Mouse (Mus musculus) limb, embryonic 14.5 days (tissue): ENCODE measurements around the gene Slc6a17. TPM values are rescaled to one million over a fixed set of nuclear protein-coding genes. Genes with fewer than 3 reads are reported as not detected.

Experiments
- ATAC-seq: fragments of 200-750 bp; cut with Nextera tagmentation; 2 replicates; pipeline ENCODE4 v1.8.0; 2017; ENCODE audit warnings: low read depth, moderate number of reproducible peaks, moderate TSS enrichment; ENCODE audit not compliant: low FRiP score
- DNase-seq: peaks from one replicate; pipeline ENCODE4 v3.0.0-alpha.2; 2015; ENCODE audit warnings: low spot score
- H3K27ac ChIP-seq: fragments of 300-500 bp; sonication (generic); replicated peaks from 2 replicates; pipeline ENCODE4 v1.5.1; 2014; ENCODE audit warnings: low read depth, mild to moderate bottlenecking, low read length, moderate library complexity, mixed read lengths
- H3K27me3 ChIP-seq: fragments of 300-500 bp; sonication (generic); 2 replicates; pipeline ENCODE4 v1.6.1; 2014; ENCODE audit warnings: low read length, mixed read lengths; ENCODE audit not compliant: control insufficient read depth, insufficient read depth
- H3K36me3 ChIP-seq: fragments of 300-500 bp; sonication (generic); 2 replicates; pipeline ENCODE4 v1.6.1; 2014; ENCODE audit warnings: mild to moderate bottlenecking, low read length, moderate library complexity, mixed read lengths; ENCODE audit not compliant: control insufficient read depth, insufficient read depth
- H3K4me1 ChIP-seq: fragments of 300-500 bp; sonication (generic); 2 replicates; pipeline ENCODE4 v1.6.1; 2014; ENCODE audit warnings: antibody characterized with exemption, low read length, mixed read lengths; ENCODE audit not compliant: control insufficient read depth, insufficient read depth
- H3K4me2 ChIP-seq: fragments of 300-500 bp; sonication (generic); replicated peaks from 2 replicates; pipeline ENCODE4 v1.6.1; 2014; ENCODE audit warnings: low read depth, mild to moderate bottlenecking, low read length, moderate library complexity; ENCODE audit not compliant: severe bottlenecking
- H3K4me3 ChIP-seq: fragments of 300-500 bp; sonication (generic); replicated peaks from 2 replicates; pipeline ENCODE4 v1.5.1; 2014; ENCODE audit warnings: low read length
- H3K9ac ChIP-seq: fragments of 300-500 bp; sonication (generic); 2 replicates; pipeline ENCODE4 v1.6.1; 2014; ENCODE audit warnings: mild to moderate bottlenecking, low read depth, low read length, moderate library complexity; ENCODE audit not compliant: severe bottlenecking
- H3K9me3 ChIP-seq: fragments of 300-500 bp; sonication (generic); 2 replicates; pipeline ENCODE4 v1.6.1; 2016; ENCODE audit warnings: low read length; ENCODE audit not compliant: control insufficient read depth
- POLR2A ChIP-seq: fragments of 200-500 bp; IDR thresholded peaks from 2 replicates; pipeline ENCODE4 v1.8.0; 2012; ENCODE audit warnings: inconsistent platforms, mild to moderate bottlenecking, moderate library complexity, borderline replicate concordance; ENCODE audit not compliant: insufficient read depth, insufficient read length; ENCODE audit errors: extremely low read depth
- WGBS: fragments of 180-500 bp; shearing (Covaris S2); extraction: QIAGEN DNeasy Blood & Tissue Kit; methylation state at CpG from one replicate; pipeline ENCODE4 v1.1.7; 2014; 5-methylcytosine and 5-hydroxymethylcytosine counted together
- polyA plus RNA-seq, 2 experiments: library from polyadenylated mRNA; depleted of rRNA in 1 of 2; stranded (reverse) in 1 of 2; unstranded in 1 of 2; fragments of >200 nt; fragmentation: Nextera tagmentation in 1 of 2; extraction: Ambion mirVana in 1 of 2; gene quantifications; 2 replicates each; pipeline versions ENCODE4 v1.2.1 to v1.2.3; 2012 to 2014

The Slc6a17 gene
- polyA plus RNA-seq, 2 experiments, result 6.4 to 18.2 TPM

- H3K36me3 ChIP-seq, result no peaks in the 10 kb centered on the region
- no peaks in the 10 kb centered on the region for H3K27me3 ChIP-seq
- no peak overlapping the region for H3K4me3 ChIP-seq
- 27% methylated on average over 3 of the region's 3 CpGs for WGBS
- no peaks in the 10 kb centered on the region for H3K9me3 ChIP-seq
- peaks cover 4% of the 10 kb centered on the region for H3K4me1 ChIP-seq
- DNase-seq (no peak), ATAC-seq (no peak)
- H3K27ac ChIP-seq, result no peak overlapping the region
- no peak for TF ChIP-seq POLR2A
- H3K4me2 ChIP-seq, result no peak overlapping the region
- H3K9ac ChIP-seq, result no peak overlapping the region
These were observed 40.9 kb upstream of the Slc6a17 start for GRCm38 (mm10) chr3:107558740-107559139.

GRCm38 (mm10) chr3:107554842-107555241 lies 37.0 kb upstream of the Slc6a17 start, which contains the start of gene Ubl4b:
TSS of gene Ubl4b (minus strand) at chr3:107555073.
- WGBS, result 91% methylated on average over 2 of the region's 2 CpGs
- TF ChIP-seq POLR2A, result no peak
- DNase-seq, result no peak
- Histone ChIP-seq H3K27ac (no peak within 1 kb of the TSS), H3K9ac (no peak within 1 kb of the TSS), H3K27me3 (no peaks in the 10 kb centered on the region), H3K9me3 (no peaks in the 10 kb centered on the region), H3K36me3 (no peaks in the 10 kb centered on the region), H3K4me1 (peaks cover 2% of the 10 kb centered on the region), H3K4me3 (no peak within 1 kb of the TSS), H3K4me2 (no peak within 1 kb of the TSS)
- no peak for ATAC-seq

GRCm38 (mm10) chr3:107550409-107551049 lies 32.7 kb upstream of the Slc6a17 start:
- DNase-seq (peak; percentile 70), ATAC-seq (peak; percentile 39; the same call in 1 of the 2 replicates)
- 72% methylated on average over 17 of the region's 17 CpGs for WGBS
- Histone ChIP-seq H3K9me3 (no peaks in the 10 kb centered on the region), H3K27me3 (no peaks in the 10 kb centered on the region), H3K4me1 (peaks cover 14% of the 10 kb centered on the region), H3K4me3 (no peak overlapping the region), H3K9ac (no peak overlapping the region), H3K36me3 (no peaks in the 10 kb centered on the region), H3K27ac (no peak overlapping the region), H3K4me2 (no peak overlapping the region)
- TF ChIP-seq POLR2A, result no peak

GRCm38 (mm10) chr3:107546956-107547355 lies 29.1 kb upstream of the Slc6a17 start:
- Histone ChIP-seq H3K9ac (no peak overlapping the region), H3K4me1 (peaks cover 22% of the 10 kb centered on the region), H3K27ac (no peak overlapping the region), H3K27me3 (no peaks in the 10 kb centered on the region), H3K9me3 (no peaks in the 10 kb centered on the region), H3K4me3 (no peak overlapping the region), H3K36me3 (no peaks in the 10 kb centered on the region), H3K4me2 (no peak overlapping the region)
- no peak for TF ChIP-seq POLR2A
- DNase-seq (no peak), ATAC-seq (no peak)
- WGBS, result 41% methylated on average over 2 of the region's 2 CpGs

- no peaks in the 10 kb centered on the region for H3K27me3 ChIP-seq
These were observed 28.0 kb upstream of the Slc6a17 start for GRCm38 (mm10) chr3:107545716-107546412.

More at GRCm38 (mm10) chr3:107545716-107546412, 28.0 kb upstream of the Slc6a17 start:
- TF ChIP-seq POLR2A, result no peak
- H3K4me3 ChIP-seq, result no peak overlapping the region
- 20% methylated on average over 10 of the region's 10 CpGs for WGBS
- no peak overlapping the region for H3K4me2 ChIP-seq
- H3K27ac ChIP-seq, result 0 out of 2 replicates have a peak overlapping the region, but pooled peaks have one; percentile 20
- peaks cover 22% of the 10 kb centered on the region for H3K4me1 ChIP-seq
- H3K9me3 ChIP-seq, result no peaks in the 10 kb centered on the region
- peak; percentile 45; the same call in 1 of the 2 replicates for ATAC-seq
- H3K36me3 ChIP-seq, result no peaks in the 10 kb centered on the region
- no peak for DNase-seq
- H3K9ac ChIP-seq, result no peak overlapping the region
